Mouse (Mus musculus) cerebellum, postnatal 14 days (tissue): ENCODE results near the gene Slc39a10.
"Not testable (repeated sequence)": the region's sequence is repeated elsewhere in the genome, so short reads cannot be mapped to it uniquely, and the experiment has no call there.

Experiments used
- DNase-seq, 2 experiments: peaks; one replicate each; pipeline ENCODE4 v3.0.0; 2021; ENCODE audit warnings: mixed read lengths in 2 of 2

Slc39a10 gene

GRCm38 (mm10) chr1:46764600-46764999 lies 128.1 kb downstream of the Slc39a10 start:
- DNase-seq = not testable (repeated sequence)
